Mouse (Mus musculus): Measurements from ENCODE around the gene Trib3.

DNA sequence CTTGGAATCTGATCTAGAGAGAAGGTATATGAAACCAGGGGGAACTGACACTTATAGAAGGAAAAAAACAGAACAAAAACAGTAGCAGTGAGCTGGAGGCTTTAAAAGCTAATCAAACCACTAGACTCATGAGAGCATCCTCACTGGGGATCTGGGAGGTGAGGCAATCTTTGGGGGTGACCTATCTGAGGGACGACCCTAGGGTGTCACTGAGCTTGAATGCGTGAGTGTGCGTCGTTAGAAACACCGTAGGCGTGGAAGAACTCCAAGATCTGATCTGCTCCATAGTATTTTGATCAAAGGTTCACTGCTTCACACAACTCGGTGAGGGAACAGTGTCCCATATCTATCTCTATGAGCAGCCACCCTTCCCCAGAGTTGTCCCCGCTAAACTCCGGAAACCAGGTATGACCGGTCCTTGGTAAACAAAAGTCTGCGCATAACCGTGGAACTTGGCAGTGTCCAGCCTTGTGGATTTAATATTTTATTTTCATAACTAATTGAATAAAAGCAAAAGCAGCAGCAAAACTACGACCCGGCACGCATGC lies 50.6 kb downstream of the Trib3 start:
- no peak for TF ChIP-seq CTCF (IDR thresholded peaks at IDR 0.05)
- TF ChIP-seq EP300 (IDR thresholded peaks at IDR 0.05): no peak
